Mouse (Mus musculus): Measurements from ENCODE around the gene Tnip1.

DNA sequence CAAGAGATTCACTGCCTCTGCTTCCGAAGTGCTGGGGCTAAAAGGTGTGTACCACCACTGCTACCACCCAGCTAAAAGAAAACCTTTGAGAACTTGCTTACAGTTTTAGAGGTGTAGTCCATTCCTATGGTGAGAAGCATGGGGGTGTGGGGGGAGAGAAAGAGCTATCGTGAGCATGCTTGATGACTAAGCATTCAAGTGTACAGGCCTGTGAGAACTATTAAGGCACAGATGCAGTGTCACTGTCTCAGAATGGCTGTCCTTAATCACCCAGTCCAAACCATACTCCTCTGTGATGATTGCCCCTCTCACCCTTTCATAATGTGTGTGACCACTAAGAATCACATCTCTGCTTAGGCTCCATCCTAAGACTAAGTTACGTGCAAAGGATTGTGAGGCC, 93.4 kb downstream of the Tnip1 start:
- TF ChIP-seq POLR2A (IDR thresholded peaks at IDR 0.05; ENCODE audit: control insufficient read depth, extremely low read depth, insufficient read depth, low read length, poor library complexity) (no peak), CTCF (IDR thresholded peaks at IDR 0.05; ENCODE audit: borderline replicate concordance, control insufficient read depth, extremely low read depth, insufficient read depth, low read length, poor library complexity) (no peak)
